Mouse (Mus musculus) C2C12 (cell line): ENCODE data around the gene Atp1b2. TPM values are rescaled to one million over a fixed set of nuclear protein-coding genes. Genes with fewer than 3 reads are reported as not detected.
A peak's percentile ranks its signal among the peaks of the same experiment; 100 is the strongest.

Source experiments
- H3K27me3 ChIP-seq: one replicate; pipeline ENCODE4 v1.6.1; 2011; ENCODE audit not compliant: control insufficient read depth, insufficient read depth, insufficient read length
- H3K36me3 ChIP-seq: one replicate; pipeline ENCODE4 v1.6.1; 2011; ENCODE audit not compliant: control insufficient read depth, insufficient read depth
- H3K4me3 ChIP-seq: one replicate; pipeline ENCODE4 v1.5.1; 2011; ENCODE audit warnings: mild to moderate bottlenecking, control low read depth; ENCODE audit not compliant: poor library complexity, insufficient read depth, severe bottlenecking
- H3K79me2 ChIP-seq: one replicate; pipeline ENCODE4 v1.6.1; 2011; ENCODE audit not compliant: control insufficient read depth, insufficient read depth
- H3K79me3 ChIP-seq: one replicate; pipeline ENCODE4 v1.6.1; 2011; ENCODE audit warnings: low read depth, control low read depth
- H3ac ChIP-seq: one replicate; pipeline ENCODE3; 2011; ENCODE audit warnings: low read depth; ENCODE audit not compliant: control insufficient read depth, insufficient read length
- CEBPB ChIP-seq: IDR thresholded peaks from one replicate; pipeline ENCODE4 v1.6.1; 2011; ENCODE audit warnings: low read depth, mild to moderate bottlenecking, control low read depth, moderate library complexity
- CTCF ChIP-seq: IDR thresholded peaks from one replicate; pipeline ENCODE4 v1.5.1; 2011; ENCODE audit not compliant: control insufficient read depth, insufficient read depth, insufficient read length
- FOSL1 ChIP-seq: IDR thresholded peaks from one replicate; pipeline ENCODE4 v1.8.0; 2011; ENCODE audit warnings: mild to moderate bottlenecking, low read length; ENCODE audit not compliant: poor library complexity, insufficient read depth, severe bottlenecking
- MAX ChIP-seq: IDR thresholded peaks from one replicate; pipeline ENCODE4 v1.6.1; 2011; ENCODE audit warnings: mild to moderate bottlenecking, control low read depth
- MYOD1 ChIP-seq: IDR thresholded peaks from one replicate; pipeline ENCODE4 v1.6.1; 2011; ENCODE audit warnings: low read depth; ENCODE audit not compliant: control insufficient read depth, insufficient read length
- MYOG ChIP-seq: IDR thresholded peaks from one replicate; pipeline ENCODE4 v1.6.1; 2011; ENCODE audit not compliant: control insufficient read depth, insufficient read length; ENCODE audit errors: extremely low read depth
- USF1 ChIP-seq: IDR thresholded peaks from one replicate; pipeline ENCODE4 v1.6.1; 2011; ENCODE audit warnings: low read depth, mild to moderate bottlenecking, control low read depth, moderate library complexity
- long read RNA-seq, 2 experiments: library from polyadenylated mRNA; unstranded; transcript quantifications; one replicate each; pipeline ENCODE4 v2.0.0; 2019 to 2020
- polyA plus RNA-seq: library from polyadenylated mRNA; unstranded; fragments of >200 nt; fragmentation: generic; extraction: Trizol; gene quantifications from one replicate; pipeline ENCODE4 v1.2.1, GENCODE M21; 2012; ENCODE audit warnings: missing spikeins

Atp1b2 gene
- polyA plus RNA-seq: 0.20 TPM
- long read RNA-seq, experiment 1: 0 reads
- long read RNA-seq, experiment 2: 0 reads

- Histone ChIP-seq H3ac (peak within 1 kb of the TSS; percentile 63), H3K79me2 (no peaks in the 10 kb centered on the region), H3K36me3 (no peaks in the 10 kb centered on the region), H3K27me3 (peaks cover 25% of the 10 kb centered on the region), H3K4me3 (no peak within 1 kb of the TSS), H3K79me3 (no peaks in the 10 kb centered on the region)
- no peak for TF ChIP-seq MAX
- no peak for TF ChIP-seq FOSL1
- TF ChIP-seq MYOG: no peak
- no peak for TF ChIP-seq CEBPB
- TF ChIP-seq CTCF: no peak
- no peak for TF ChIP-seq MYOD1
- no peak for TF ChIP-seq USF1
Observed at GRCm38 (mm10) chr11:69605726-69606490, at the start of gene Atp1b2. TSS of gene Atp1b2 (minus strand) at chr11:69605942.

- TF ChIP-seq FOSL1: no peak
- H3K79me2 ChIP-seq: peaks cover 2% of the 10 kb centered on the region
- no peak overlapping the region for H3ac ChIP-seq
- peaks cover 76% of the 10 kb centered on the region for H3K36me3 ChIP-seq
- no peak overlapping the region for H3K4me3 ChIP-seq
- H3K27me3 ChIP-seq: no peaks in the 10 kb centered on the region
- no peaks in the 10 kb centered on the region for H3K79me3 ChIP-seq
Observed at GRCm38 (mm10) chr11:69654760-69655159, 49.0 kb upstream of the Atp1b2 start.

- TF ChIP-seq MYOG (no peak), MYOD1 (no peak), USF1 (no peak), CEBPB (no peak), FOSL1 (no peak), CTCF (no peak), MAX (no peak)
- no peaks in the 10 kb centered on the region for H3K79me3 ChIP-seq
- H3ac ChIP-seq: no peak overlapping the region
- H3K79me2 ChIP-seq: no peaks in the 10 kb centered on the region
- no peak overlapping the region for H3K4me3 ChIP-seq
- peaks cover 80% of the 10 kb centered on the region for H3K36me3 ChIP-seq
- H3K27me3 ChIP-seq: no peaks in the 10 kb centered on the region
Observed at GRCm38 (mm10) chr11:69653399-69653798, 47.7 kb upstream of the Atp1b2 start.

DNA sequence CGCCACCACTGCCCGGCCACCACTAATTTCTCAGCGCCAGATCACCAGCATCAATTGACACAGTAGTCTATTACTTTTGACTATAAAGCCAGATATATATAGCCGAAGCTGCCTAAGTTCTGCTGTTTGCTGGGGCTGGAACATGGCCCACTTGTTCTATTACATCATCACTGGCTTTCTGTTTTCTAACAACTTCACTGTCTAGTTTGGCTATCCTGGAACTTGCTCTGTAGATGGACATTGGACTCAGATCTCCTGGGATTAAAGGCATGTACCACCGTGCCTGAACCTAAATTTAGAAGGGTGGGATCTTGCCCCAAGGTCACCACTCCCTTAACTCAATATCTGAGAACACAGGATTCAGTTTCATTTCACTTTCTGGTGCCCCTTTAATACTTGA is 40.1 kb upstream of the Atp1b2 start:
- TF ChIP-seq CTCF (no peak), USF1 (no peak), MAX (no peak)
- Histone ChIP-seq H3K4me3 (no peak overlapping the region), H3K36me3 (peaks cover 97% of the 10 kb centered on the region), H3K27me3 (no peaks in the 10 kb centered on the region), H3K79me3 (no peaks in the 10 kb centered on the region), H3K79me2 (no peaks in the 10 kb centered on the region), H3ac (no peak overlapping the region)

- no peak for TF ChIP-seq MAX
- TF ChIP-seq FOSL1: no peak
- Histone ChIP-seq H3K4me3 (no peak overlapping the region), H3K27me3 (no peaks in the 10 kb centered on the region), H3K36me3 (peaks cover 38% of the 10 kb centered on the region), H3K79me3 (peaks cover 41% of the 10 kb centered on the region), H3K79me2 (peaks cover 67% of the 10 kb centered on the region), H3ac (no peak overlapping the region)
Observed at GRCm38 (mm10) chr11:69635471-69635870, 29.7 kb upstream of the Atp1b2 start.

- TF ChIP-seq CEBPB (no peak), CTCF (no peak), USF1 (no peak), MYOG (no peak), MAX (no peak), FOSL1 (no peak), MYOD1 (no peak)
- Histone ChIP-seq H3K27me3 (no peaks in the 10 kb centered on the region), H3K79me2 (peaks cover 54% of the 10 kb centered on the region), H3K36me3 (peaks cover 18% of the 10 kb centered on the region), H3K4me3 (peak overlapping the region; percentile 84), H3ac (peak overlapping the region; percentile 97), H3K79me3 (peaks cover 38% of the 10 kb centered on the region)
Observed at GRCm38 (mm10) chr11:69633128-69633866, 27.6 kb upstream of the Atp1b2 start.
